Mouse (Mus musculus): ENCODE results near the gene Ccl25. TPM values are rescaled to one million over a fixed set of nuclear protein-coding genes. Genes with fewer than 3 reads are reported as not detected.
"Not testable (repeated sequence)": the region's sequence is repeated elsewhere in the genome, so short reads cannot be mapped to it uniquely, and the experiment has no call there.

The Ccl25 gene
- polyA plus RNA-seq, 1 experiment from 2014 or later = 14.0 TPM

- Histone ChIP-seq H3K27ac (replicated peaks; ENCODE audit: low read depth, low read length) (no peak overlapping the region), H3K4me2 (ENCODE audit: low read depth, low read length) (no peak overlapping the region), H3K36me3 (replicated peaks; ENCODE audit: control insufficient read depth, insufficient read depth, low read depth, low read length) (no peaks in the 10 kb centered on the region), H3K4me1 (ENCODE audit: control insufficient read depth, insufficient read depth, low read length) (no peaks in the 10 kb centered on the region), H3K4me3 (ENCODE audit: low read depth, low read length) (no peak overlapping the region), H3K9ac (replicated peaks; ENCODE audit: low read length) (no peak overlapping the region), H3K27me3 (ENCODE audit: control insufficient read depth, insufficient read depth, low read length) (no peaks in the 10 kb centered on the region), H3K9me3 (replicated peaks; ENCODE audit: control insufficient read depth, low read length) (no peaks in the 10 kb centered on the region)
- WGBS = 69% methylated on average over 7 of the region's 7 CpGs
- ATAC-seq (replicated peaks; ENCODE audit: insufficient number of reproducible peaks, low FRiP score, low TSS enrichment, low read depth) (no peak), DNase-seq (ENCODE audit: low spot score) (no peak)
Measured at GRCm38 (mm10) chr8:4347661-4348060, 22.7 kb downstream of the Ccl25 start.

- H3K9me3 ChIP-seq (replicated peaks; ENCODE audit: control insufficient read depth, low read length) = no peaks in the 10 kb centered on the region
- H3K27me3 ChIP-seq (ENCODE audit: control insufficient read depth, insufficient read depth, low read length) = no peaks in the 10 kb centered on the region
- H3K4me1 ChIP-seq (ENCODE audit: control insufficient read depth, insufficient read depth, low read length) = no peaks in the 10 kb centered on the region
- DNase-seq (ENCODE audit: low spot score) = no peak
- no peak overlapping the region for H3K9ac ChIP-seq (replicated peaks; ENCODE audit: low read length)
- no peak overlapping the region for H3K4me3 ChIP-seq (ENCODE audit: low read depth, low read length)
- no peak overlapping the region for H3K27ac ChIP-seq (replicated peaks; ENCODE audit: low read depth, low read length)
- no peak overlapping the region for H3K4me2 ChIP-seq (ENCODE audit: low read depth, low read length)
- no peaks in the 10 kb centered on the region for H3K36me3 ChIP-seq (replicated peaks; ENCODE audit: control insufficient read depth, insufficient read depth, low read depth, low read length)
- 34% methylated on average over 12 of the region's 12 CpGs for WGBS
- ATAC-seq (replicated peaks; ENCODE audit: insufficient number of reproducible peaks, low FRiP score, low TSS enrichment, low read depth) = no peak
Measured at GRCm38 (mm10) chr8:4348275-4348674, 23.3 kb downstream of the Ccl25 start.

GRCm38 (mm10) chr8:4349335-4349734, 24.3 kb downstream of the Ccl25 start:
- Histone ChIP-seq H3K36me3 (replicated peaks; ENCODE audit: control insufficient read depth, insufficient read depth, low read depth, low read length) (no peaks in the 10 kb centered on the region), H3K27me3 (ENCODE audit: control insufficient read depth, insufficient read depth, low read length) (no peaks in the 10 kb centered on the region), H3K4me2 (ENCODE audit: low read depth, low read length) (no peak overlapping the region), H3K27ac (replicated peaks; ENCODE audit: low read depth, low read length) (no peak overlapping the region), H3K9ac (replicated peaks; ENCODE audit: low read length) (no peak overlapping the region), H3K4me1 (ENCODE audit: control insufficient read depth, insufficient read depth, low read length) (no peaks in the 10 kb centered on the region), H3K9me3 (replicated peaks; ENCODE audit: control insufficient read depth, low read length) (no peaks in the 10 kb centered on the region), H3K4me3 (ENCODE audit: low read depth, low read length) (no peak overlapping the region)
- WGBS = 55% methylated on average over 1 of the region's 1 CpGs
- ATAC-seq (replicated peaks; ENCODE audit: insufficient number of reproducible peaks, low FRiP score, low TSS enrichment, low read depth) (no peak), DNase-seq (ENCODE audit: low spot score) (no peak)

- ATAC-seq (replicated peaks; ENCODE audit: insufficient number of reproducible peaks, low FRiP score, low TSS enrichment, low read depth) (no peak), DNase-seq (ENCODE audit: low spot score) (no peak)
- Histone ChIP-seq H3K9me3 (replicated peaks; ENCODE audit: control insufficient read depth, low read length) (no peaks in the 10 kb centered on the region), H3K4me3 (ENCODE audit: low read depth, low read length) (no peak overlapping the region), H3K36me3 (replicated peaks; ENCODE audit: control insufficient read depth, insufficient read depth, low read depth, low read length) (no peaks in the 10 kb centered on the region), H3K27me3 (ENCODE audit: control insufficient read depth, insufficient read depth, low read length) (no peaks in the 10 kb centered on the region), H3K4me1 (ENCODE audit: control insufficient read depth, insufficient read depth, low read length) (no peaks in the 10 kb centered on the region), H3K4me2 (ENCODE audit: low read depth, low read length) (no peak overlapping the region), H3K27ac (replicated peaks; ENCODE audit: low read depth, low read length) (no peak overlapping the region), H3K9ac (replicated peaks; ENCODE audit: low read length) (no peak overlapping the region)
- WGBS = 83% methylated on average over 3 of the region's 3 CpGs
Measured at GRCm38 (mm10) chr8:4350618-4351017, 25.6 kb downstream of the Ccl25 start.

GRCm38 (mm10) chr8:4352562-4352961, 27.6 kb downstream of the Ccl25 start:
- DNase-seq (ENCODE audit: low spot score); ATAC-seq (replicated peaks; ENCODE audit: insufficient number of reproducible peaks, low FRiP score, low TSS enrichment, low read depth); H3K27me3 ChIP-seq (ENCODE audit: control insufficient read depth, insufficient read depth, low read length); H3K4me3 ChIP-seq (ENCODE audit: low read depth, low read length); H3K4me1 ChIP-seq (ENCODE audit: control insufficient read depth, insufficient read depth, low read length); H3K9me3 ChIP-seq (replicated peaks; ENCODE audit: control insufficient read depth, low read length); H3K36me3 ChIP-seq (replicated peaks; ENCODE audit: control insufficient read depth, insufficient read depth, low read depth, low read length); H3K4me2 ChIP-seq (ENCODE audit: low read depth, low read length); H3K27ac ChIP-seq (replicated peaks; ENCODE audit: low read depth, low read length); H3K9ac ChIP-seq (replicated peaks; ENCODE audit: low read length): not testable (repeated sequence)
- WGBS = 91% methylated on average over 6 of the region's 6 CpGs

- DNase-seq (ENCODE audit: low spot score) (no peak), ATAC-seq (replicated peaks; ENCODE audit: insufficient number of reproducible peaks, low FRiP score, low TSS enrichment, low read depth) (no peak)
- no peak overlapping the region for H3K9ac ChIP-seq (replicated peaks; ENCODE audit: low read length)
- H3K36me3 ChIP-seq (replicated peaks; ENCODE audit: control insufficient read depth, insufficient read depth, low read depth, low read length) = no peaks in the 10 kb centered on the region
- WGBS = 86% methylated on average over 4 of the region's 4 CpGs
- H3K27ac ChIP-seq (replicated peaks; ENCODE audit: low read depth, low read length) = no peak overlapping the region
- H3K4me2 ChIP-seq (ENCODE audit: low read depth, low read length) = no peak overlapping the region
- no peaks in the 10 kb centered on the region for H3K9me3 ChIP-seq (replicated peaks; ENCODE audit: control insufficient read depth, low read length)
- H3K27me3 ChIP-seq (ENCODE audit: control insufficient read depth, insufficient read depth, low read length) = no peaks in the 10 kb centered on the region
- H3K4me1 ChIP-seq (ENCODE audit: control insufficient read depth, insufficient read depth, low read length) = no peaks in the 10 kb centered on the region
- H3K4me3 ChIP-seq (ENCODE audit: low read depth, low read length) = no peak overlapping the region
Measured at GRCm38 (mm10) chr8:4353741-4354140, 28.7 kb downstream of the Ccl25 start.

- DNase-seq (ENCODE audit: low spot score) = no peak
- 63% methylated on average over 1 of the region's 1 CpGs for WGBS
Measured at GRCm38 (mm10) chr8:4354516-4354915, 29.5 kb downstream of the Ccl25 start.

GRCm38 (mm10) chr8:4355455-4355854, 30.4 kb downstream of the Ccl25 start:
- Histone ChIP-seq H3K4me3 (ENCODE audit: low read depth, low read length) (no peak overlapping the region), H3K9me3 (replicated peaks; ENCODE audit: control insufficient read depth, low read length) (no peaks in the 10 kb centered on the region), H3K4me1 (ENCODE audit: control insufficient read depth, insufficient read depth, low read length) (no peaks in the 10 kb centered on the region), H3K4me2 (ENCODE audit: low read depth, low read length) (no peak overlapping the region), H3K9ac (replicated peaks; ENCODE audit: low read length) (no peak overlapping the region), H3K27me3 (ENCODE audit: control insufficient read depth, insufficient read depth, low read length) (no peaks in the 10 kb centered on the region), H3K36me3 (replicated peaks; ENCODE audit: control insufficient read depth, insufficient read depth, low read depth, low read length) (no peaks in the 10 kb centered on the region), H3K27ac (replicated peaks; ENCODE audit: low read depth, low read length) (no peak overlapping the region)
- ATAC-seq (replicated peaks; ENCODE audit: insufficient number of reproducible peaks, low FRiP score, low TSS enrichment, low read depth) = no peak
- no peak for DNase-seq (ENCODE audit: low spot score)
- WGBS = 78% methylated on average over 10 of the region's 10 CpGs

More at GRCm38 (mm10) chr8:4354516-4354915, 29.5 kb downstream of the Ccl25 start:
- no peaks in the 10 kb centered on the region for H3K27me3 ChIP-seq (ENCODE audit: control insufficient read depth, insufficient read depth, low read length)
- H3K27ac ChIP-seq (replicated peaks; ENCODE audit: low read depth, low read length) = no peak overlapping the region
- no peak for ATAC-seq (replicated peaks; ENCODE audit: insufficient number of reproducible peaks, low FRiP score, low TSS enrichment, low read depth)
- no peak overlapping the region for H3K9ac ChIP-seq (replicated peaks; ENCODE audit: low read length)
- no peaks in the 10 kb centered on the region for H3K36me3 ChIP-seq (replicated peaks; ENCODE audit: control insufficient read depth, insufficient read depth, low read depth, low read length)
- no peaks in the 10 kb centered on the region for H3K4me1 ChIP-seq (ENCODE audit: control insufficient read depth, insufficient read depth, low read length)
- no peaks in the 10 kb centered on the region for H3K9me3 ChIP-seq (replicated peaks; ENCODE audit: control insufficient read depth, low read length)
- H3K4me2 ChIP-seq (ENCODE audit: low read depth, low read length) = no peak overlapping the region
- no peak overlapping the region for H3K4me3 ChIP-seq (ENCODE audit: low read depth, low read length)
